Mouse (Mus musculus) liver, embryonic 14.5 days (tissue): ENCODE measurements around the gene Zdhhc21.

Experiments used
- CTCF ChIP-seq: IDR thresholded peaks from 2 replicates; pipeline ENCODE4 v1.5.1; 2016; ENCODE audit warnings: antibody characterized with exemption, low read depth, control low read depth
- EP300 ChIP-seq: IDR thresholded peaks from 2 replicates; pipeline ENCODE4 v1.6.1; 2016; ENCODE audit warnings: antibody characterized with exemption, low read depth

DNA sequence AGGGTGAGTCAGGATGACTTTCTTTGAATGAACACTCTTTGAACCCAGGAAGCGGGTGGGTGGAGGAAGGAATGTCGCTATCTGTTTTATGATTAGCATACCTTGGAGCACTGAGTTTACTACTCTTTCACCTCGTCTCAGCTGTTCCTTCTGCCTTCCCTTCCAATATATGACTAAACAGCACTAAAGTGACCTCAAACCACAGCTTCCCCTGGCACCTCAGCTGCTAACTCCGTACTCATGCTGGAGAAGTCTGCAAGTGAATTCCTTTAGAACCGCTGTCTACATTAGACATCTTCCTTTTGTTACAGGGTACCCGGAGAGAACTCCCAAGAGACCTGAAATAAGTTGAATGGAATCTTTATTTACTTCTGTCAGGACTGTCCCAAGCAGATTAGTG is 11.2 kb upstream of the Zdhhc21 start:
- TF ChIP-seq CTCF, result no peak
- TF ChIP-seq EP300, result no peak
